Mouse (Mus musculus) lung, postnatal 14 days (tissue): ENCODE measurements around the gene Ube2n.

Experiments used
- DNase-seq: peaks from one replicate; pipeline ENCODE4 v3.0.0; 2021

Gene Ube2n

GRCm38 (mm10) chr10:95514656-95515292 lies at the start of gene Ube2n:
Gene Ube2n (plus strand): TSS chr10:95515145.
- DNase-seq: peak; percentile 96

GRCm38 (mm10) chr10:95465485-95465896 lies 49.5 kb upstream of the Ube2n start:
- peak; percentile 5 for DNase-seq

- no peak for DNase-seq
These were observed 46.1 kb upstream of the Ube2n start for GRCm38 (mm10) chr10:95468894-95469293.

GRCm38 (mm10) chr10:95471186-95471585 lies 43.8 kb upstream of the Ube2n start:
- DNase-seq: no peak

- DNase-seq: no peak
These were observed 42.9 kb upstream of the Ube2n start for GRCm38 (mm10) chr10:95471889-95472547.

GRCm38 (mm10) chr10:95475923-95476322 lies 39.0 kb upstream of the Ube2n start:
- peak; percentile 91 for DNase-seq

GRCm38 (mm10) chr10:95477516-95477915 lies 37.4 kb upstream of the Ube2n start:
- no peak for DNase-seq

- DNase-seq: peak; percentile 35
These were observed 25.3 kb upstream of the Ube2n start for GRCm38 (mm10) chr10:95489653-95490052.

- no peak for DNase-seq
These were observed 20.7 kb upstream of the Ube2n start for GRCm38 (mm10) chr10:95494268-95494667.

- no peak for DNase-seq
These were observed 13.9 kb upstream of the Ube2n start for GRCm38 (mm10) chr10:95501033-95501432.

GRCm38 (mm10) chr10:95501463-95502081 lies 13.4 kb upstream of the Ube2n start, which contains the start of gene Mrpl42:
Gene Mrpl42 (minus strand): TSS chr10:95501940.
- DNase-seq: peak; percentile 84

- no peak for DNase-seq
These were observed 11.3 kb upstream of the Ube2n start for GRCm38 (mm10) chr10:95503443-95504235.

GRCm38 (mm10) chr10:95504341-95504740 lies 10.6 kb upstream of the Ube2n start:
- DNase-seq: no peak

GRCm38 (mm10) chr10:95508126-95508525 lies 6.8 kb upstream of the Ube2n start:
- DNase-seq: no peak

- DNase-seq: no peak
These were observed 6.2 kb upstream of the Ube2n start for GRCm38 (mm10) chr10:95508793-95509192.

GRCm38 (mm10) chr10:95509263-95509662 lies 5.7 kb upstream of the Ube2n start:
- DNase-seq: no peak

- no peak for DNase-seq
These were observed 2.3 kb upstream of the Ube2n start for GRCm38 (mm10) chr10:95512635-95513034.

GRCm38 (mm10) chr10:95513768-95514556 lies 983 bp upstream of the Ube2n start:
- DNase-seq: no peak

- peak; percentile 43 for DNase-seq
These were observed 467 bp downstream of the Ube2n start for GRCm38 (mm10) chr10:95515293-95515931.

GRCm38 (mm10) chr10:95517656-95518055 lies 2.7 kb downstream of the Ube2n start:
- no peak for DNase-seq

- no peak for DNase-seq
These were observed 10.2 kb downstream of the Ube2n start for GRCm38 (mm10) chr10:95525037-95525675.
